Mouse (Mus musculus) embryonic facial prominence, embryonic 15.5 days (tissue): ENCODE measurements around the gene Ldb3. TPM values are rescaled to one million over a fixed set of nuclear protein-coding genes. Genes with fewer than 3 reads are reported as not detected.
A peak's percentile ranks its signal among the peaks of the same experiment; 100 is the strongest.

Source experiments
- ATAC-seq: fragments of 200-750 bp; cut with Nextera tagmentation; 2 replicates; pipeline ENCODE4 v1.8.0; 2017; ENCODE audit warnings: low read depth, moderate TSS enrichment; ENCODE audit not compliant: insufficient number of reproducible peaks, low FRiP score, low TSS enrichment
- H3K27ac ChIP-seq: fragments of 300-500 bp; sonication (generic); replicated peaks from 2 replicates; pipeline ENCODE4 v1.5.1; 2015; ENCODE audit warnings: mild to moderate bottlenecking, inconsistent platforms
- H3K27me3 ChIP-seq: fragments of 300-500 bp; sonication (generic); 2 replicates; pipeline ENCODE4 v1.6.1; 2015; ENCODE audit warnings: inconsistent platforms
- H3K36me3 ChIP-seq: fragments of 300-500 bp; sonication (generic); 2 replicates; pipeline ENCODE4 v1.6.1; 2015; ENCODE audit warnings: mild to moderate bottlenecking, inconsistent platforms
- H3K4me1 ChIP-seq: fragments of 300-500 bp; sonication (generic); 2 replicates; pipeline ENCODE4 v1.6.1; 2015; ENCODE audit warnings: inconsistent platforms
- H3K4me2 ChIP-seq: fragments of 300-500 bp; sonication (generic); replicated peaks from 2 replicates; pipeline ENCODE4 v1.6.1; 2015; ENCODE audit warnings: mild to moderate bottlenecking, inconsistent platforms
- H3K4me3 ChIP-seq: fragments of 300-500 bp; sonication (generic); replicated peaks from 2 replicates; pipeline ENCODE4 v1.5.1; 2015; ENCODE audit warnings: mild to moderate bottlenecking, inconsistent platforms
- H3K9ac ChIP-seq: fragments of 300-500 bp; sonication (generic); 2 replicates; pipeline ENCODE4 v1.6.1; 2015; ENCODE audit warnings: inconsistent platforms
- H3K9me3 ChIP-seq: fragments of 300-500 bp; sonication (generic); replicated peaks from 2 replicates; pipeline ENCODE4 v1.6.1; 2016; ENCODE audit warnings: inconsistent platforms
- WGBS: fragments of 180-500 bp; shearing (Covaris S2); methylation state at CpG from one replicate; pipeline ENCODE4 v1.1.7; 2015; 5-methylcytosine and 5-hydroxymethylcytosine counted together
- polyA plus RNA-seq: library from polyadenylated mRNA; unstranded; fragments of >200 nt; fragmentation: Nextera tagmentation; extraction: Ambion mirVana; gene quantifications from 2 replicates; pipeline ENCODE4 v1.2.1, GENCODE M21; 2015

Ldb3 gene
- 25.9 and 33.6 TPM in 2 replicates for polyA plus RNA-seq

DNA sequence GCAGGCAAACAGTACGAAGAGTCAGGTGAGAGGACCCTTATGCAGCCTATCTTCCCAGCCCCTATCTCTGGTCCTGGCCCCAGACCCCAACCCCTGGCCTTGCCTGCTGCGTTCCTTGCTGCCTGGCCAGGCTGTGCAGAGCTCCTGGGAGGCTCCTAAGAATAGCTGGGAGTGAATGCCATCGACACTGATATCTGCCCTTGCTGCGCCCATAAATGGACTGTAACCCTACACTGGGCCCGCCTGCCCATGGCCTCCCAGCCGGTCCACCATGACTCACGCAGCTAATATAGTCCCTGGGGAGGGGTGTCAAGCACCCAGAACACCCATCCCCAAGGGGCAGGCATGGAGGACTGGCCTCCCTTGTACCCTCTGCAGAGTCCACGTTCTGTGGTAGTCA lies at the start of gene Ldb3:
TSS of gene Ldb3 (minus strand) at position 185 of the 400 bp plus-strand sequence.
- WGBS, result 58% methylated on average over 8 of the region's 8 CpGs
- Histone ChIP-seq H3K4me3 (no peak within 1 kb of the TSS), H3K4me2 (no peak within 1 kb of the TSS), H3K4me1 (no peaks in the 10 kb centered on the region), H3K9me3 (no peaks in the 10 kb centered on the region), H3K9ac (no peak within 1 kb of the TSS), H3K27me3 (no peaks in the 10 kb centered on the region), H3K36me3 (no peaks in the 10 kb centered on the region), H3K27ac (no peak within 1 kb of the TSS)
- no peak for ATAC-seq

DNA sequence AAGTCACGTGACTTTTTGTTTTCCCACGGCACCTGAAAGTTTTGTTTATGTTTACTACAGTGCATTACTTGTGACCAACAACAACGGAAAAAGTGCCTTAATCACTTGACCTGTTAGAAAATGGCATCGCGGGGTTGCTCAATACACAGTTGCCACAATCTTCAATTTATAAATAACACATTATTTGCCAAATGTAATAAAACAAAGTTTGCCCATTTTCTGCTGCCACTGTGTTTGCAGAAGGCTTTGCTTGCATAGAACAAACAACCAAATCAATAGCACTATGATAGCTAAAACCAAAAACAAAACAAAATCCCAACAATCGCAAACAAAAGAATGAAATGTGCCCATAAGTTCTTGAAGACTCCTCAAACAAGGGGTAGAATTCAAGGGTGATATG lies 47.2 kb upstream of the Ldb3 start:
- H3K4me1 ChIP-seq, result no peaks in the 10 kb centered on the region
- H3K36me3 ChIP-seq, result no peaks in the 10 kb centered on the region
- ATAC-seq, result no peak
- H3K4me2 ChIP-seq, result no peak overlapping the region
- no peak overlapping the region for H3K9ac ChIP-seq
- WGBS, result 85% methylated on average over 6 of the region's 6 CpGs
- no peak overlapping the region for H3K27ac ChIP-seq
- no peak overlapping the region for H3K4me3 ChIP-seq
- no peaks in the 10 kb centered on the region for H3K27me3 ChIP-seq
- H3K9me3 ChIP-seq, result no peaks in the 10 kb centered on the region

DNA sequence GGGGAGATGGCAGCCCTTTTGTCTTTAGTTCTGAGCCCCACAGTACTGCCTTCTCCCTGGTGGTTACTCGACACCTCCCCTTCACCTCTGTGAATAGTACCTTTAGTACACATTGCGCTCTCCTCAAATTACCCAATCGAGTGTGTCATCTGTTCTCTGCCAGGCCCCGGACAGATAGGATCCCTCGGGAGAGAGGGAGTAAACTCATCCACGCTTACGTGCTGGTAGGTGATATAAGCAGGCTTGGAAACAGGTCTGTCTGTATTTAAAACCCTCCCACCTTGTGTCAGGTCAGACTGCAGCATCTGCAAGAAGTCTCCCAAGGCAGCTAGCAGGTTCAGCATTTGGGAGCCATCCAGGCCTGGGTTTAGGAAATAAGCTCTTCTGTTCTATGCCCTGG lies 46.7 kb upstream of the Ldb3 start:
- WGBS, result 21% methylated on average over 7 of the region's 7 CpGs

GRCm38 (mm10) chr14:34632722-34633448 lies 44.4 kb upstream of the Ldb3 start:
- H3K4me1 ChIP-seq, result no peaks in the 10 kb centered on the region
- no peaks in the 10 kb centered on the region for H3K9me3 ChIP-seq
- no peak overlapping the region for H3K27ac ChIP-seq
- H3K36me3 ChIP-seq, result no peaks in the 10 kb centered on the region
- H3K27me3 ChIP-seq, result no peaks in the 10 kb centered on the region
- no peak overlapping the region for H3K4me2 ChIP-seq
- WGBS, result 65% methylated on average over 10 of the region's 10 CpGs
- no peak overlapping the region for H3K9ac ChIP-seq
- H3K4me3 ChIP-seq, result no peak overlapping the region
- no peak for ATAC-seq

More for the DNA sequence above, 46.7 kb upstream of the Ldb3 start:
- no peaks in the 10 kb centered on the region for H3K36me3 ChIP-seq
- H3K4me2 ChIP-seq, result no peak overlapping the region
- no peaks in the 10 kb centered on the region for H3K27me3 ChIP-seq
- peak; percentile 76 for ATAC-seq
- no peaks in the 10 kb centered on the region for H3K4me1 ChIP-seq
- no peak overlapping the region for H3K4me3 ChIP-seq
- no peaks in the 10 kb centered on the region for H3K9me3 ChIP-seq
- no peak overlapping the region for H3K27ac ChIP-seq
- H3K9ac ChIP-seq, result no peak overlapping the region

GRCm38 (mm10) chr14:34626824-34627223 lies 38.3 kb upstream of the Ldb3 start:
- H3K9ac ChIP-seq, result no peak overlapping the region
- no peak for ATAC-seq
- H3K27ac ChIP-seq, result no peak overlapping the region
- H3K27me3 ChIP-seq, result no peaks in the 10 kb centered on the region
- no peaks in the 10 kb centered on the region for H3K36me3 ChIP-seq
- WGBS, result 68% methylated on average over 7 of the region's 7 CpGs
- H3K9me3 ChIP-seq, result no peaks in the 10 kb centered on the region
- no peak overlapping the region for H3K4me2 ChIP-seq
- no peak overlapping the region for H3K4me3 ChIP-seq
- no peaks in the 10 kb centered on the region for H3K4me1 ChIP-seq

- Histone ChIP-seq H3K27me3 (no peaks in the 10 kb centered on the region), H3K4me1 (no peaks in the 10 kb centered on the region), H3K9me3 (no peaks in the 10 kb centered on the region), H3K36me3 (no peaks in the 10 kb centered on the region), H3K27ac (no peak overlapping the region), H3K4me3 (no peak overlapping the region), H3K9ac (no peak overlapping the region), H3K4me2 (no peak overlapping the region)
- ATAC-seq, result no peak
- WGBS, result 76% methylated on average over 16 of the region's 16 CpGs
Measured at GRCm38 (mm10) chr14:34623531-34624210, 35.2 kb upstream of the Ldb3 start.

- Histone ChIP-seq H3K4me2 (no peak overlapping the region), H3K4me3 (no peak overlapping the region), H3K9ac (no peak overlapping the region), H3K27ac (no peak overlapping the region), H3K27me3 (no peaks in the 10 kb centered on the region), H3K4me1 (no peaks in the 10 kb centered on the region), H3K36me3 (no peaks in the 10 kb centered on the region), H3K9me3 (no peaks in the 10 kb centered on the region)
- WGBS, result 77% methylated on average over 5 of the region's 5 CpGs
- no peak for ATAC-seq
Measured at GRCm38 (mm10) chr14:34623074-34623473, 34.6 kb upstream of the Ldb3 start.

GRCm38 (mm10) chr14:34620611-34621376 lies 32.3 kb upstream of the Ldb3 start:
- WGBS, result 32% methylated on average over 10 of the region's 10 CpGs
- H3K36me3 ChIP-seq, result no peaks in the 10 kb centered on the region
- peaks cover under 1% of the 10 kb centered on the region; the same call in 1 of the 2 replicates for H3K27me3 ChIP-seq
- no peak overlapping the region for H3K4me3 ChIP-seq
- no peak overlapping the region for H3K4me2 ChIP-seq
- no peak overlapping the region for H3K27ac ChIP-seq
- no peaks in the 10 kb centered on the region for H3K9me3 ChIP-seq
- H3K9ac ChIP-seq, result no peak overlapping the region
- no peaks in the 10 kb centered on the region for H3K4me1 ChIP-seq
- no peak for ATAC-seq

DNA sequence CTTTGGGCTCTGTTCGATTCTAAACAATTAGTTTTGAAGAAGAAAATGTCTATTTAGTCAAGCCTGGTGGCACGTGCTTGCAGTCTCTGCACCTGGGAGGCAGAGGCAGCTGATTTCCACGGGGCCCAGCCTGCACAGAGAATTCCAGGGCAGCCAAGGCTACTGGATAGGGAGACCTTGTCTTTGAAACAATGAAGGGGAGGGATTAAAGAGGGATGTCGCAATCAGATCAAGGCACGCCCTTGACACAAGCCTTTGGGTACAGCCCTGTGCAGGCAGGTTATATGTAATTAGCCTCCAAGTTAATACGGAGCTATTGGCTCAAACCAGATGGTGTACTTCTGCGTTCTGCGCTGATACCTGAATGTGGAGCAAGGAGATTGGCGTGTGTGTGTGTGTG lies 30.3 kb upstream of the Ldb3 start:
- Histone ChIP-seq H3K9ac (no peak overlapping the region), H3K36me3 (no peaks in the 10 kb centered on the region), H3K4me1 (peaks cover 8% of the 10 kb centered on the region; the same call in 1 of the 2 replicates), H3K4me2 (no peak overlapping the region), H3K27ac (0 out of 2 replicates have a peak overlapping the region, but pooled peaks have one; percentile 28), H3K4me3 (no peak overlapping the region), H3K9me3 (no peaks in the 10 kb centered on the region), H3K27me3 (peaks cover 14% of the 10 kb centered on the region)
- ATAC-seq, result peak; percentile 52; the same call in 1 of the 2 replicates
- 16% methylated on average over 9 of the region's 9 CpGs for WGBS

- Histone ChIP-seq H3K9ac (no peak overlapping the region), H3K4me2 (no peak overlapping the region), H3K4me3 (no peak overlapping the region), H3K36me3 (no peaks in the 10 kb centered on the region), H3K27ac (no peak overlapping the region), H3K4me1 (peaks cover 8% of the 10 kb centered on the region; the same call in 1 of the 2 replicates), H3K27me3 (peaks cover 14% of the 10 kb centered on the region), H3K9me3 (no peaks in the 10 kb centered on the region)
- peak; percentile 74 for ATAC-seq
- WGBS, result 2% methylated on average over 8 of the region's 8 CpGs
Measured at GRCm38 (mm10) chr14:34616821-34617220, 28.3 kb upstream of the Ldb3 start.

DNA sequence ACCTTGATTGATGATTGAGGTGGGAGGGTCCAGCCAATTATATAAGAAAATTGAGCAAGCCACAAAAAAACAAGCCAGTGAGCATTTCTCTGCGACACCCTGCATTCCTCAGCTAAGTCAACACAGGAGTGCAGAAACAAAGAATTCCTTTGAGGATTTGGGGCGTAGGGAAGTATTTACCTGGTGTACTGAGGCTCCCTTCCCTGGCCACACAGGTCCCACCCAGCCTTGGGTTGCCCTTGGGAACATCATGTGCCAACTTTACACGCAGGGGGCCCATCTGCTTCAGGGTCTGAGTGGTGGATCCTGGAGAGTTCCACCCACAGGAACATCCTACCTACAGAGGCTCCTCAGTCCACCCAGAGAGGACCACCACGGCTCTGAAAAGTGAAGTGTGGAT lies 27.1 kb upstream of the Ldb3 start:
- no peaks in the 10 kb centered on the region for H3K9me3 ChIP-seq
- WGBS, result 33% methylated on average over 4 of the region's 4 CpGs
- H3K27ac ChIP-seq, result no peak overlapping the region
- no peak overlapping the region for H3K4me2 ChIP-seq
- H3K4me3 ChIP-seq, result no peak overlapping the region
- no peaks in the 10 kb centered on the region for H3K36me3 ChIP-seq
- peaks cover 14% of the 10 kb centered on the region for H3K27me3 ChIP-seq
- H3K4me1 ChIP-seq, result peaks cover 8% of the 10 kb centered on the region; the same call in 1 of the 2 replicates
- ATAC-seq, result no peak
- H3K9ac ChIP-seq, result no peak overlapping the region
